Mouse (Mus musculus) liver, embryonic 14.5 days (tissue): ENCODE measurements at regions not wholly inside any gene's neighbourhood (a gene's known extent, or its start where the extent isn't known, plus 50 kb on each side); places are given as distances from the start of the nearest gene placed in this dataset.

Source experiments
- CTCF ChIP-seq: IDR thresholded peaks from 2 replicates; pipeline ENCODE4 v1.5.1; 2016; ENCODE audit warnings: antibody characterized with exemption, low read depth, control low read depth
- EP300 ChIP-seq: IDR thresholded peaks from 2 replicates; pipeline ENCODE4 v1.6.1; 2016; ENCODE audit warnings: antibody characterized with exemption, low read depth

GRCm38 (mm10) chr7:124591369-124591768, 608.7 kb downstream of the Hs3st4 start:
- TF ChIP-seq CTCF, result no peak
- TF ChIP-seq EP300, result no peak
